Mouse (Mus musculus) CH12.LX (cell line): ENCODE results near the gene Gstp2. TPM values are rescaled to one million over a fixed set of nuclear protein-coding genes. Genes with fewer than 3 reads are reported as not detected.

Source experiments
- DNase-seq: peaks from one replicate; pipeline ENCODE4 v3.0.0-alpha.2; 2013; ENCODE audit errors: extremely low read depth
- H3K27ac ChIP-seq: 2 replicates; pipeline ENCODE4 v1.5.1; 2012; ENCODE audit warnings: low read depth, mild to moderate bottlenecking, control low read depth, moderate library complexity; ENCODE audit not compliant: insufficient read depth
- H3K27me3 ChIP-seq: replicated peaks from 2 replicates; pipeline ENCODE3; 2012; ENCODE audit warnings: inconsistent platforms
- H3K36me3 ChIP-seq, 2 experiments: replicated peaks in 1 of 2; 2 replicates each; pipeline versions ENCODE3 to v1.6.1; 2012; ENCODE audit warnings: inconsistent platforms in 1 of 2, low read length in 1 of 2, mild to moderate bottlenecking in 1 of 2, mixed read lengths in 1 of 2, moderate library complexity in 1 of 2; ENCODE audit not compliant: control insufficient read depth in 1 of 2, insufficient read depth in 1 of 2
- H3K4me1 ChIP-seq, 2 experiments: 2 replicates each; pipeline ENCODE4 v1.6.1; 2012; ENCODE audit warnings: inconsistent platforms in 1 of 2, moderate library complexity in 1 of 2; ENCODE audit not compliant: insufficient read depth in 2 of 2, control insufficient read depth in 1 of 2
- H3K4me2 ChIP-seq: 2 replicates; pipeline ENCODE4 v1.6.1; 2012; ENCODE audit warnings: low read depth, mild to moderate bottlenecking, control low read depth; ENCODE audit not compliant: poor library complexity, insufficient read depth, severe bottlenecking
- H3K4me3 ChIP-seq, 3 experiments: fragments of 150-350 bp in 1 of 3; sonication (generic) in 1 of 3; replicated peaks in 1 of 3; 2 replicates each; pipeline versions ENCODE3 to v1.5.1; 2011 to 2012; ENCODE audit warnings: low read depth in 2 of 3, low read length in 2 of 3, mild to moderate bottlenecking in 2 of 3, moderate library complexity in 2 of 3, control low read depth in 1 of 3, improper control_type of control experiment in 1 of 3, inconsistent platforms in 1 of 3, mixed read lengths in 1 of 3; ENCODE audit not compliant: poor library complexity in 1 of 3
- H3K79me2 ChIP-seq: replicated peaks from 2 replicates; pipeline ENCODE4 v1.6.1; 2012; ENCODE audit warnings: mild to moderate bottlenecking, moderate library complexity; ENCODE audit not compliant: control insufficient read depth, poor library complexity, insufficient read depth, severe bottlenecking; ENCODE audit errors: extremely low read depth
- H3K9ac ChIP-seq: 2 replicates; pipeline ENCODE4 v1.6.1; 2012; ENCODE audit warnings: low read depth, mild to moderate bottlenecking, control low read depth, moderate library complexity; ENCODE audit not compliant: insufficient read depth
- H3K9me3 ChIP-seq: replicated peaks from 2 replicates; pipeline ENCODE3; 2012; ENCODE audit warnings: low read length, inconsistent platforms, mixed read lengths
- CHD1 ChIP-seq: IDR thresholded peaks from 2 replicates; pipeline ENCODE4 v1.6.1; 2012; ENCODE audit warnings: low read depth, low read length, improper control_type of control experiment, inconsistent platforms
- CHD2 ChIP-seq: IDR thresholded peaks from 2 replicates; pipeline ENCODE4 v1.6.1; 2011; ENCODE audit warnings: low read length, improper control_type of control experiment
- CTCF ChIP-seq, 2 experiments: IDR thresholded peaks in 1 of 2; conservative IDR thresholded peaks in 1 of 2; 2 replicates each; pipeline ENCODE4 v1.5.1; 2011 to 2012; ENCODE audit warnings: low read depth in 2 of 2, low read length in 2 of 2, improper control_type of control experiment in 1 of 2, inconsistent platforms in 1 of 2, mild to moderate bottlenecking in 1 of 2, moderate library complexity in 1 of 2
- E2F4 ChIP-seq: IDR thresholded peaks from 2 replicates; pipeline ENCODE4 v1.6.1; 2011; ENCODE audit warnings: low read depth, low read length, improper control_type of control experiment; ENCODE audit not compliant: insufficient replicate concordance
- ELF1 ChIP-seq: IDR thresholded peaks from 2 replicates; pipeline ENCODE4 v1.6.1; 2014; ENCODE audit warnings: low read depth, mild to moderate bottlenecking, inconsistent platforms, low read length, improper control_type of control experiment
- EP300 ChIP-seq: IDR thresholded peaks from 2 replicates; pipeline ENCODE4 v1.6.1; 2011; ENCODE audit warnings: low read length, improper control_type of control experiment
- ETS1 ChIP-seq: conservative IDR thresholded peaks from 2 replicates; pipeline ENCODE4 v1.6.1; 2012; ENCODE audit warnings: low read depth, mild to moderate bottlenecking, inconsistent platforms, low read length, improper control_type of control experiment, moderate library complexity
- GABPA ChIP-seq: IDR thresholded peaks from 2 replicates; pipeline ENCODE4 v1.6.1; 2012; ENCODE audit warnings: low read depth, low read length, improper control_type of control experiment, inconsistent platforms; ENCODE audit not compliant: insufficient replicate concordance
- HCFC1 ChIP-seq: IDR thresholded peaks from 2 replicates; pipeline ENCODE4 v1.6.1; 2012; ENCODE audit warnings: low read depth, mild to moderate bottlenecking, inconsistent platforms, low read length, improper control_type of control experiment
- IRF4 ChIP-seq: IDR thresholded peaks from 2 replicates; pipeline ENCODE4 v1.6.1; 2014; ENCODE audit warnings: low read depth, mild to moderate bottlenecking, inconsistent platforms, low read length, improper control_type of control experiment
- JUN ChIP-seq: IDR thresholded peaks from 2 replicates; pipeline ENCODE4 v1.6.1; 2011; ENCODE audit warnings: low read depth, mild to moderate bottlenecking, low read length, improper control_type of control experiment, moderate library complexity; ENCODE audit not compliant: insufficient read depth
- JUND ChIP-seq: conservative IDR thresholded peaks from 2 replicates; pipeline ENCODE4 v1.6.1; 2011; ENCODE audit warnings: low read depth, low read length, improper control_type of control experiment
- KAT2A ChIP-seq: IDR thresholded peaks from 2 replicates; pipeline ENCODE4 v1.6.1; 2012; ENCODE audit warnings: low read length, improper control_type of control experiment, inconsistent platforms; ENCODE audit not compliant: insufficient replicate concordance
- MAFK ChIP-seq: IDR thresholded peaks from 2 replicates; pipeline ENCODE4 v1.6.1; 2011; ENCODE audit warnings: low read length, improper control_type of control experiment; ENCODE audit not compliant: insufficient replicate concordance
- MEF2A ChIP-seq: IDR thresholded peaks from 2 replicates; pipeline ENCODE4 v1.6.1; 2014; ENCODE audit warnings: low read depth, mild to moderate bottlenecking, inconsistent platforms, low read length, improper control_type of control experiment, borderline replicate concordance
- NELFE ChIP-seq: IDR thresholded peaks from 2 replicates; pipeline ENCODE4 v1.6.1; 2011; ENCODE audit warnings: low read depth, low read length, improper control_type of control experiment
- PAX5 ChIP-seq: IDR thresholded peaks from 2 replicates; pipeline ENCODE4 v1.6.1; 2012; ENCODE audit warnings: low read length, inconsistent platforms, mixed read lengths
- RAD21 ChIP-seq: IDR thresholded peaks from 2 replicates; pipeline ENCODE4 v1.6.1; 2011; ENCODE audit warnings: low read depth, mild to moderate bottlenecking, low read length, improper control_type of control experiment, moderate library complexity
- SIN3A ChIP-seq: IDR thresholded peaks from 2 replicates; pipeline ENCODE4 v1.6.1; 2012; ENCODE audit warnings: low read length, improper control_type of control experiment, inconsistent platforms
- SMC3 ChIP-seq: IDR thresholded peaks from 2 replicates; pipeline ENCODE4 v1.6.1; 2011; ENCODE audit warnings: low read depth, low read length, improper control_type of control experiment
- TCF12 ChIP-seq: IDR thresholded peaks from 2 replicates; pipeline ENCODE4 v1.6.1; 2014; ENCODE audit warnings: low read depth, mild to moderate bottlenecking, inconsistent platforms, low read length, improper control_type of control experiment
- UBTF ChIP-seq: IDR thresholded peaks from 2 replicates; pipeline ENCODE4 v1.6.1; 2012; ENCODE audit warnings: low read depth, mild to moderate bottlenecking, inconsistent platforms, low read length, improper control_type of control experiment, moderate library complexity
- USF1 ChIP-seq: IDR thresholded peaks from 2 replicates; pipeline ENCODE4 v1.6.1; 2014; ENCODE audit warnings: low read depth, mild to moderate bottlenecking, inconsistent platforms, low read length, improper control_type of control experiment
- USF2 ChIP-seq: conservative IDR thresholded peaks from 2 replicates; pipeline ENCODE4 v1.6.1; 2011; ENCODE audit warnings: low read depth, low read length, improper control_type of control experiment
- ZC3H11A ChIP-seq: IDR thresholded peaks from 2 replicates; pipeline ENCODE4 v1.6.1; 2012; ENCODE audit warnings: low read depth, mild to moderate bottlenecking, inconsistent platforms, low read length, improper control_type of control experiment
- ZMIZ1 ChIP-seq: IDR thresholded peaks from 2 replicates; pipeline ENCODE4 v1.6.1; 2012; ENCODE audit warnings: low read depth, mild to moderate bottlenecking, inconsistent platforms, low read length, improper control_type of control experiment
- dilution Hi-C: fragments of 300-500 bp; cut with MboI; formaldehyde crosslinking; loops from 2 replicates; pipeline ENCODE4 v1.14.3; 2020; ENCODE audit warnings: low sequenced_read_pairs; ENCODE audit not compliant: extremely low pct_unique_long_range_greater_than_20kb, extremely low pct_ligation_motif_present
- in situ Hi-C: fragments of 300-500 bp; cut with MboI; formaldehyde crosslinking; loops from 3 replicates; pipeline ENCODE4 v1.14.3; 2019; ENCODE audit warnings: low sequenced_read_pairs, low pct_ligation_motif_present, low pct_unique_long_range_greater_than_20kb, mixed read lengths
- polyA plus RNA-seq: library from polyadenylated mRNA; unstranded; fragments of >175 nt; gene quantifications from 2 replicates; pipeline ENCODE4 v1.2.1, GENCODE M21; 2012; ENCODE audit warnings: low read depth; ENCODE audit not compliant: insufficient read length
- total RNA-seq, 2 experiments: library from RNA; depleted of rRNA; stranded (reverse); fragments of 300-350 nt in 1 of 2; fragments of >200 nt in 1 of 2; gene quantifications; 2 replicates each; pipeline ENCODE4 v1.2.3; 2012 to 2014

The Gstp2 gene
- total and polyA plus RNA-seq, 3 experiments: 1.4 to 21.1 TPM; not detected in 1

DNA sequence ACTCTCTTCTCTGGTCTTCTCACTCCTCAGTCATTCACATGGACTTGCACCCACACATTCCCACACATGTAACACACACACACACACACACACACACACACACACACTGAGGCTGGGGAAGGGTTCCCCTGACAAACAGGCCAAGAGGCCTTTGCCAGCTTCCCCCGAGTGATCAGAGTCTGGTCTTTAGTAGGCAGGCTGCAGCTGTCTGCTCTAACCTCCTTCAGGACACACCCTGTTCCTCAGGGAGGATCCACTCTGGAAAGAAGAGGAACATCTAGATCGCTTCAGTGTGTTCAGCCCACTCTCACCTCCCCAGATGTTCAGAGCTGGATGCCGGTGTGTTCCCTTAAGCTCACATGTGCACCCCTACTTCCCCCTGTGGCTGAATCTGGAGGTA lies 48.5 kb upstream of the Gstp2 start:
- H3K27me3 ChIP-seq: peaks cover 3% of the 10 kb centered on the region
- H3K4me3 ChIP-seq: no peak overlapping the region
- no peaks in the 10 kb centered on the region for H3K9me3 ChIP-seq
- DNase-seq: no peak
- H3K9ac ChIP-seq: no peak overlapping the region
- H3K4me2 ChIP-seq: no peak overlapping the region
- peaks cover 10 to 24% of the 10 kb centered on the region in 2 experiments for H3K4me1 ChIP-seq
- TF ChIP-seq HCFC1: no peak
- no peak for TF ChIP-seq CHD2
- TF ChIP-seq NELFE: no peak
- TF ChIP-seq USF2: no peak
- TF ChIP-seq KAT2A: no peak
- no peak for TF ChIP-seq PAX5
- TF ChIP-seq ETS1: no peak
- no peak for TF ChIP-seq SMC3
- TF ChIP-seq EP300: no peak
- no peak for TF ChIP-seq MEF2A
- no peak for TF ChIP-seq CHD1
- TF ChIP-seq JUND: no peak
- TF ChIP-seq RAD21: no peak
- TF ChIP-seq ZMIZ1: no peak
- TF ChIP-seq USF1: no peak
- TF ChIP-seq, all 38 proteins: peak for 0
- in situ Hi-C loops: no loop called here
- dilution Hi-C loops: no loop called here
- Histone ChIP-seq H3K79me2 (peaks cover 9% of the 10 kb centered on the region), H3K36me3 (peaks cover 4 to 8% of the 10 kb centered on the region in 2 experiments), H3K27ac (no peak overlapping the region)

DNA sequence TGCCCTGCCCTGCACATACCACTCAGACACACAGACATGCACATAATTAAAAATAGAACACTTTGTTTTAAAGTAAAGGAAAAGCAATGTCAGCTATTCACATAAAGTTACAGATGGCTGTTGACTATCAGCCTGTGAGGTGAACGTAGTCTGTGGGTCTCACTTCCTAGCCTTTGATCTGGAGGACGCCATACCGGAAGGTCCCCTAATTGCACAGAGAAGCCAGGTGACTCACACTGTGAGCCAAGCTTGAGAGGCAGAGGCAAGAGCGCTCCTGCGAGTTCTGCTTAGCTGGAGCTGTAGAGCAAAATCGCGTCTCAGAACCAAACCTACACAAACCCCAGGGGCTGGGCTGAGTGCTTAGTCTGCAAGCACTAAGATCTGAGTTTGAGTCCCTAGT lies 47.9 kb upstream of the Gstp2 start:
- H3K9me3 ChIP-seq: no peaks in the 10 kb centered on the region
- H3K27me3 ChIP-seq: peaks cover 4% of the 10 kb centered on the region
- in situ Hi-C loops: no loop called here
- H3K4me3 ChIP-seq: no peak overlapping the region
- H3K4me2 ChIP-seq: no peak overlapping the region
- peaks cover 5 to 18% of the 10 kb centered on the region in 2 experiments for H3K4me1 ChIP-seq
- DNase-seq: no peak
- H3K27ac ChIP-seq: no peak overlapping the region
- H3K79me2 ChIP-seq: peaks cover 9% of the 10 kb centered on the region
- dilution Hi-C loops: no loop called here
- TF ChIP-seq JUND (no peak), MAFK (no peak), GABPA (no peak), CTCF (conservative IDR thresholded peaks at IDR 0.05 in 1 of 2, IDR thresholded peaks at IDR 0.05 in 1 of 2; ENCODE audit: low read depth in 2 of 2, low read length in 2 of 2) (no peak), PAX5 (no peak), E2F4 (no peak), ELF1 (no peak), HCFC1 (no peak), TCF12 (no peak), SIN3A (no peak), MEF2A (no peak), JUN (no peak), KAT2A (no peak), IRF4 (no peak), ZC3H11A (no peak), UBTF (no peak), ZMIZ1 (no peak)
- H3K9ac ChIP-seq: no peak overlapping the region
- peaks cover 4 to 8% of the 10 kb centered on the region in 2 experiments for H3K36me3 ChIP-seq
